Mouse (Mus musculus) stomach, postnatal 0 days (tissue): ENCODE results near the gene Sgk1.

Experiments
- CTCF ChIP-seq: IDR thresholded peaks from 2 replicates; pipeline ENCODE4 v1.5.1; 2016; ENCODE audit warnings: antibody characterized with exemption, low read depth, mild to moderate bottlenecking, moderate library complexity
- EP300 ChIP-seq: optimal IDR thresholded peaks from 2 replicates; pipeline ENCODE3; 2016; ENCODE audit warnings: antibody characterized with exemption

- TF ChIP-seq CTCF (no peak), EP300 (no peak)
These were observed 70.5 kb downstream of the Sgk1 start for GRCm38 (mm10) chr10:21952520-21952919.
